Mouse (Mus musculus): ENCODE data around the gene Nrxn3. TPM values are rescaled to one million over a fixed set of nuclear protein-coding genes. Genes with fewer than 3 reads are reported as not detected.

Nrxn3 gene
- total RNA-seq, 2 experiments from 2014 or later, result 0.92 to 1.4 TPM

- no peak for DNase-seq
Observed at GRCm38 (mm10) chr12:89719194-89720080, 996.8 kb downstream of the Nrxn3 start.

- DNase-seq, result no peak
Observed at GRCm38 (mm10) chr12:89720945-89721344, 998.3 kb downstream of the Nrxn3 start.

- no peak for DNase-seq
Observed at GRCm38 (mm10) chr12:89722462-89722861, 999.8 kb downstream of the Nrxn3 start.

- no peak for DNase-seq
Observed at GRCm38 (mm10) chr12:89724048-89724447, 1001.4 kb downstream of the Nrxn3 start.

- DNase-seq, result no peak
Observed at GRCm38 (mm10) chr12:89742326-89742725, 1019.6 kb downstream of the Nrxn3 start.

- DNase-seq, result no peak
Observed at GRCm38 (mm10) chr12:89742796-89743195, 1020.1 kb downstream of the Nrxn3 start.

- DNase-seq, result no peak
Observed at GRCm38 (mm10) chr12:89764191-89765082, 1041.8 kb downstream of the Nrxn3 start.

GRCm38 (mm10) chr12:89765179-89765578 lies 1042.5 kb downstream of the Nrxn3 start:
- DNase-seq, result no peak

GRCm38 (mm10) chr12:89788794-89789193 lies 1066.1 kb downstream of the Nrxn3 start:
- no peak for DNase-seq

- DNase-seq, result no peak
Observed at GRCm38 (mm10) chr12:89789981-89790380, 1067.3 kb downstream of the Nrxn3 start.

GRCm38 (mm10) chr12:89791829-89792228 lies 1069.2 kb downstream of the Nrxn3 start:
- no peak for DNase-seq

GRCm38 (mm10) chr12:89794741-89795140 lies 1072.1 kb downstream of the Nrxn3 start:
- no peak for DNase-seq

GRCm38 (mm10) chr12:89808217-89808616 lies 1085.5 kb downstream of the Nrxn3 start:
- DNase-seq, result no peak

GRCm38 (mm10) chr12:89810146-89810545 lies 1087.5 kb downstream of the Nrxn3 start:
- DNase-seq, result no peak

- peak; percentile 43 for DNase-seq
Observed at GRCm38 (mm10) chr12:89811815-89812549, 1089.3 kb downstream of the Nrxn3 start.

GRCm38 (mm10) chr12:89812550-89813207 lies 1090.0 kb downstream of the Nrxn3 start:
- DNase-seq, result peak; percentile 11

GRCm38 (mm10) chr12:89813294-89813693 lies 1090.6 kb downstream of the Nrxn3 start:
- no peak for DNase-seq

GRCm38 (mm10) chr12:89813718-89814117 lies 1091.0 kb downstream of the Nrxn3 start:
- no peak for DNase-seq

GRCm38 (mm10) chr12:89814536-89814935 lies 1091.9 kb downstream of the Nrxn3 start:
- DNase-seq, result no peak

- DNase-seq, result no peak
Observed at GRCm38 (mm10) chr12:89817072-89817773, 1094.5 kb downstream of the Nrxn3 start.

- no peak for DNase-seq
Observed at GRCm38 (mm10) chr12:89818200-89818599, 1095.5 kb downstream of the Nrxn3 start.

Data from gastrocnemius, postnatal 10 days (tissue).